Mouse (Mus musculus): ENCODE measurements around the gene Lpp.

Gene Lpp

GRCm38 (mm10) chr16:24801355-24801754 is 408.0 kb downstream of the Lpp start:
- DNase-seq (ENCODE audit: low read depth, low spot score) = no peak

GRCm38 (mm10) chr16:24801780-24802179 is 408.5 kb downstream of the Lpp start:
- no peak for DNase-seq (ENCODE audit: low read depth, low spot score)

GRCm38 (mm10) chr16:24806093-24806492 is 412.8 kb downstream of the Lpp start:
- no peak for DNase-seq (ENCODE audit: low read depth, low spot score)

- DNase-seq (ENCODE audit: low read depth, low spot score) = no peak
These were observed 414.3 kb downstream of the Lpp start for GRCm38 (mm10) chr16:24807565-24807964.

- DNase-seq (ENCODE audit: low read depth, low spot score) = no peak
These were observed 416.5 kb downstream of the Lpp start for GRCm38 (mm10) chr16:24809811-24810210.

GRCm38 (mm10) chr16:24816621-24817020 is 423.3 kb downstream of the Lpp start:
- no peak for DNase-seq (ENCODE audit: low read depth, low spot score)

GRCm38 (mm10) chr16:24817381-24817780 is 424.1 kb downstream of the Lpp start:
- DNase-seq (ENCODE audit: low read depth, low spot score) = no peak

- peak; percentile 55 for DNase-seq (ENCODE audit: low read depth, low spot score)
These were observed 425.8 kb downstream of the Lpp start for GRCm38 (mm10) chr16:24819127-24819526.

GRCm38 (mm10) chr16:24822182-24822875 is 429.0 kb downstream of the Lpp start:
- no peak for DNase-seq (ENCODE audit: low read depth, low spot score)

GRCm38 (mm10) chr16:24822918-24823317 is 429.6 kb downstream of the Lpp start:
- no peak for DNase-seq (ENCODE audit: low read depth, low spot score)

- DNase-seq (ENCODE audit: low read depth, low spot score) = peak; percentile 76
These were observed 433.1 kb downstream of the Lpp start for GRCm38 (mm10) chr16:24826390-24826789.

GRCm38 (mm10) chr16:24828207-24828803 is 435.0 kb downstream of the Lpp start:
- peak; percentile 33 for DNase-seq (ENCODE audit: low read depth, low spot score)

GRCm38 (mm10) chr16:24829860-24830259 is 436.6 kb downstream of the Lpp start:
- DNase-seq (ENCODE audit: low read depth, low spot score) = no peak

GRCm38 (mm10) chr16:24830939-24831338 is 437.6 kb downstream of the Lpp start:
- DNase-seq (ENCODE audit: low read depth, low spot score) = no peak

- DNase-seq (ENCODE audit: low read depth, low spot score) = no peak
These were observed 439.9 kb downstream of the Lpp start for GRCm38 (mm10) chr16:24833221-24833620.

- no peak for DNase-seq (ENCODE audit: low read depth, low spot score)
These were observed 441.2 kb downstream of the Lpp start for GRCm38 (mm10) chr16:24834536-24834935.

GRCm38 (mm10) chr16:24836550-24836949 is 443.2 kb downstream of the Lpp start:
- peak; percentile 82 for DNase-seq (ENCODE audit: low read depth, low spot score)

- peak; percentile 71 for DNase-seq (ENCODE audit: low read depth, low spot score)
These were observed 445.7 kb downstream of the Lpp start for GRCm38 (mm10) chr16:24839018-24839417.

GRCm38 (mm10) chr16:24840073-24840472 is 446.8 kb downstream of the Lpp start:
- DNase-seq (ENCODE audit: low read depth, low spot score) = peak; percentile 67

- DNase-seq (ENCODE audit: low read depth, low spot score) = peak; percentile 39
These were observed 452.8 kb downstream of the Lpp start for GRCm38 (mm10) chr16:24846141-24846540.

GRCm38 (mm10) chr16:24859509-24860140 is 466.3 kb downstream of the Lpp start:
- DNase-seq (ENCODE audit: low read depth, low spot score) = peak; percentile 78

GRCm38 (mm10) chr16:24860445-24860844 is 467.1 kb downstream of the Lpp start:
- DNase-seq (ENCODE audit: low read depth, low spot score) = peak; percentile 85

- no peak for DNase-seq (ENCODE audit: low read depth, low spot score)
These were observed 468.1 kb downstream of the Lpp start for GRCm38 (mm10) chr16:24861374-24861773.
